Mouse (Mus musculus) C2C12 (cell line): ENCODE measurements around the gene Glb1l.

Source experiments
- CTCF ChIP-seq: IDR thresholded peaks from one replicate; pipeline ENCODE4 v1.5.1; 2011; ENCODE audit not compliant: control insufficient read depth, insufficient read depth, insufficient read length
- MAX ChIP-seq: IDR thresholded peaks from one replicate; pipeline ENCODE4 v1.6.1; 2011; ENCODE audit warnings: mild to moderate bottlenecking, control low read depth

DNA sequence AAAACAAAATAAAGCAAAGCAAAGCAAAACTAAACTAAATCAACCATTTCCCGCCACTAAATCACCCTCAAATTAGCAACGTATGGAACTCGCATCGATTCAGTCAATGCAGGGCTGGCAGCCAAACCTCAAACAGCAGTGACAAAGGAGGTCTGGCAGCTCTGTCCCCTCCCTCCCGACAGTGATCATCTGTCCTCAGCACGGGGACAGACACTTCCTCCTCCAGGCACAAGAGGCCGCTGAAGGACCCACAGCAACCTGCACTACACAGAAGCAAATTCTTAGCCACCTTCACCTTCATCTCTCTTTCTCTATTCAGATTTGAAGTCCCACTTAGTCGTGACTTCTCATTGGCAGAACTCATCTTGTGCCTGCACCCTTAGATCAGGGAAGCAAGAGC, 24.0 kb upstream of the Glb1l start:
- TF ChIP-seq MAX, result no peak
- TF ChIP-seq CTCF, result no peak
